Mouse (Mus musculus) ovary, postnatal 10 days (tissue): ENCODE data around the gene Trrap.
"Not testable (repeated sequence)": the region's sequence is repeated elsewhere in the genome, so short reads cannot be mapped to it uniquely, and the experiment has no call there.

Experiments used
- DNase-seq: peaks from one replicate; pipeline ENCODE4 v3.0.0; 2022; ENCODE audit warnings: low spot score

Gene Trrap

GRCm38 (mm10) chr5:144767106-144767798 is at the start of gene Trrap:
Gene Trrap, plus strand, starts transcription at chr5:144767732.
- not testable (repeated sequence) for DNase-seq

- DNase-seq = no peak
These were observed 47.8 kb upstream of the Trrap start for GRCm38 (mm10) chr5:144719781-144720180.

GRCm38 (mm10) chr5:144720281-144720680 is 47.3 kb upstream of the Trrap start:
- no peak for DNase-seq

- DNase-seq = no peak
These were observed 42.6 kb upstream of the Trrap start for GRCm38 (mm10) chr5:144724926-144725325.

GRCm38 (mm10) chr5:144725554-144725953 is 42.0 kb upstream of the Trrap start:
- no peak for DNase-seq

- peak; percentile 59 for DNase-seq
These were observed 40.4 kb upstream of the Trrap start for GRCm38 (mm10) chr5:144727119-144727518.

- DNase-seq = no peak
These were observed 39.3 kb upstream of the Trrap start for GRCm38 (mm10) chr5:144728237-144728636.

- no peak for DNase-seq
These were observed 38.3 kb upstream of the Trrap start for GRCm38 (mm10) chr5:144729216-144729615.

- DNase-seq = peak; percentile 40
These were observed 33.6 kb upstream of the Trrap start for GRCm38 (mm10) chr5:144733953-144734352.

- DNase-seq = peak; percentile 63
These were observed 32.6 kb upstream of the Trrap start for GRCm38 (mm10) chr5:144734949-144735348.

- no peak for DNase-seq
These were observed 30.4 kb upstream of the Trrap start for GRCm38 (mm10) chr5:144737101-144737500.

- no peak for DNase-seq
These were observed 15.1 kb upstream of the Trrap start for GRCm38 (mm10) chr5:144752432-144752831.

GRCm38 (mm10) chr5:144753041-144753440 is 14.5 kb upstream of the Trrap start:
- DNase-seq = no peak

- DNase-seq = no peak
These were observed 12.3 kb upstream of the Trrap start for GRCm38 (mm10) chr5:144755191-144755590.

- DNase-seq = no peak
These were observed 10.1 kb upstream of the Trrap start for GRCm38 (mm10) chr5:144757402-144757801.

- no peak for DNase-seq
These were observed 9.1 kb upstream of the Trrap start for GRCm38 (mm10) chr5:144758422-144758821.

- DNase-seq = no peak
These were observed 6.2 kb upstream of the Trrap start, which contains the start of gene Tmem130 for GRCm38 (mm10) chr5:144761161-144761868. Gene Tmem130, minus strand, starts transcription at chr5:144761818.

- no peak for DNase-seq
These were observed 1.5 kb upstream of the Trrap start for GRCm38 (mm10) chr5:144766026-144766425.

- DNase-seq = no peak
These were observed 886 bp upstream of the Trrap start for GRCm38 (mm10) chr5:144766646-144767045.

GRCm38 (mm10) chr5:144767911-144768841 is 644 bp downstream of the Trrap start:
- DNase-seq = peak; percentile 84

- DNase-seq = no peak
These were observed 1.5 kb downstream of the Trrap start for GRCm38 (mm10) chr5:144769067-144769482.

GRCm38 (mm10) chr5:144773231-144773630 is 5.7 kb downstream of the Trrap start:
- no peak for DNase-seq
